Mouse (Mus musculus) stomach, postnatal 0 days (tissue): ENCODE measurements around the gene Fgf9.

Experiments
- CTCF ChIP-seq: IDR thresholded peaks from 2 replicates; pipeline ENCODE4 v1.5.1; 2016; ENCODE audit warnings: antibody characterized with exemption, low read depth, mild to moderate bottlenecking, moderate library complexity
- EP300 ChIP-seq: optimal IDR thresholded peaks from 2 replicates; pipeline ENCODE3; 2016; ENCODE audit warnings: antibody characterized with exemption

DNA sequence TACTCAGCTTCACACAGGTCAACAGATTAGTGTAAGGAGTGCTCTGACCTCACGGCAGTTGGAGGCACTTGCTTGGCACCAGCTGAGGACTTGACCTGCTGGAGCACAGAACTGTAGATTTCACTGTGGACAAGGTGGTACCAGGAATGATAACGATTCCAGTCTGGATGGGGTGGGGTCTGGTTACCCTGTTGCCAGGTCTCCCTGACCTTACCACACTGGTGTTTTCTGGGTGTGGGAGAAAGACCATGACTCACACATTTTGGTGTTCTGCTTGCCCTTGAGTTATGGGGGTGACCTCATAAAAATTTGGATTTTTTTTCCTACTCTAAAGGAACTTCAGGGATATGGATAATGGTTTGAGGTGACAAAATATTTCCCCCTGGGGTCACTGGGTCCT, 9.1 kb downstream of the Fgf9 start:
- TF ChIP-seq CTCF: no peak
- TF ChIP-seq EP300: no peak
